Mouse (Mus musculus): ENCODE results near the gene Tmem108. TPM values are rescaled to one million over a fixed set of nuclear protein-coding genes. Genes with fewer than 3 reads are reported as not detected.

Gene Tmem108
- total and polyA plus RNA-seq, 3 experiments = 4.6 to 9.1 (median 4.7) TPM

DNA sequence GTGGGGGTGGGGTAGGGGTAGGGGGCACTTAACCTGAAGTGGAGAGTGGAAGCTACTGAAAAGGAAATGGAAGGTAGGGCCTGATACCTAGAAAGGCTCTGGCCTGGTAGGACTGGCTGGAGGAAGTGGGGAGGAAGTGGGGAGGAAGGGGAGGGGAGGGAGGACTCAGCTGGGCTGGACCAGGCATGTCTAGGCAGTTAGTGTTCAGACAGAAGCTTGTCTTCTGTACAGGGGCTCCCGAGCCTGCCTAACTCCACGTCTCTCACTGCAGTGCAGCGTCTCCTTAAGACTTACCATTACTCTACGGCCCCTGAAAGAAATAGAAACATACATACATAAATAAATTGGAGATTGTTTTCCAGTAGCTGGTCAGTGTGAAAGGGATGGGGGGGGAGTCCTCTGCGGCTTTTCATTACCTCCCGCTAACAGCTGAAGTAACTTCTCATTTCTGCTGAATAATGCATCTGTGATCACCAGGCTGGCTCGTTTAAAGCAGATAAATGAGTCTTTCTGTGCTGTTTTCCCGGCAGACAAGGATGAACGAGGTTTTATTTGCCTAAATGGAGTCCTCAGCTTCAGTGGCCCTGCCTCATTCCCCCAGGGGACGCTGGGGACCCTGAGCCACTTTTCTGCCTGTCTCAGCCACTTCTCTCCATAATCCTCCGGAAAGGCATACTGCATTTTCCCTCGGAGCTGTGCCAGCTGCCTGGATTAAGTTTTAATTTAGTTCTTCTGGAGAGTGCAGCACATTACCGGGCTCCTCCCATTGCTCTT is 287.5 kb downstream of the Tmem108 start:
- TF ChIP-seq POLR2A (IDR thresholded peaks at IDR 0.05; ENCODE audit: insufficient read depth, low read depth, low read length) (no peak), CTCF (IDR thresholded peaks at IDR 0.05) (no peak), EP300 (IDR thresholded peaks at IDR 0.05; ENCODE audit: insufficient read depth, low read depth, low read length) (no peak)
- intact Hi-C loops (cut with DNase I) = no loop called here
- Histone ChIP-seq H3K36me3 (ENCODE audit: control insufficient read depth, insufficient read depth, low read length) (no peaks in the 10 kb centered on the region), H3K4me1 (ENCODE audit: control insufficient read depth, insufficient read depth, low read length) (0 out of 2 replicates have a peak, but pooled peaks cover 1% of the 10 kb centered on the region), H3K9ac (ENCODE audit: low read depth, low read length) (no peak overlapping the region), H3K79me2 (replicated peaks; ENCODE audit: control insufficient read depth, insufficient read depth, low read length) (no peaks in the 10 kb centered on the region), H3K27me3 (ENCODE audit: control insufficient read depth, insufficient read depth, low read length) (no peaks in the 10 kb centered on the region), H3K27ac (no peak overlapping the region), H3K4me3 (no peak overlapping the region)
- no peak for DNase-seq
- 43% methylated on average over 13 of the region's 13 CpGs for WGBS

DNA sequence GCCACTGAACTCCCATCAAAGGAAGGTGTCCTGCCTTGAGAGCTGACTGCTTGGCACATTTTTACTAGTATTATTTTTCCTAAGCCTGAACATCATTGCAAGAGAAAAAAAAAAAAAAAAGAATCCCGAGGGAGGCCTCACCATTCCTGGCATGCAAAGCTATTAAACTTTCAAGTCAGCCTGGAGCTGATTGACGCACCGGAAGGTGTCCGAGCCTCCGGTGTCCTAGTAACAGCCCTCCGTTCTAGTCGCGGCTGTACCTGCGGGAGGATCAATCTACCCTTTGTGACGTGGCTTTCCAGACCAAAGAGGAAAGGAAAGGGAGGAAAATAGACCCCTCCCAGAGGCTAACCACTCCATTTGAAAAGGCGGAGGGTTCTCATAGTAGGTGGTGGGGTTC is 289.9 kb downstream of the Tmem108 start:
- no peak overlapping the region for H3K4me3 ChIP-seq
- H3K27ac ChIP-seq = no peak overlapping the region
- no peak overlapping the region for H3K9ac ChIP-seq (ENCODE audit: low read depth, low read length)
- intact Hi-C loops (cut with DNase I) = no loop called here
- no peak for TF ChIP-seq CTCF (IDR thresholded peaks at IDR 0.05)
- TF ChIP-seq EP300 (IDR thresholded peaks at IDR 0.05; ENCODE audit: insufficient read depth, low read depth, low read length) = no peak
- TF ChIP-seq POLR2A (IDR thresholded peaks at IDR 0.05; ENCODE audit: insufficient read depth, low read depth, low read length) = no peak
- WGBS = 53% methylated on average over 11 of the region's 11 CpGs
- DNase-seq = no peak
- no peaks in the 10 kb centered on the region for H3K79me2 ChIP-seq (replicated peaks; ENCODE audit: control insufficient read depth, insufficient read depth, low read length)
- H3K4me1 ChIP-seq (ENCODE audit: control insufficient read depth, insufficient read depth, low read length) = 0 out of 2 replicates have a peak, but pooled peaks cover 1% of the 10 kb centered on the region
- no peaks in the 10 kb centered on the region for H3K36me3 ChIP-seq (ENCODE audit: control insufficient read depth, insufficient read depth, low read length)
- H3K27me3 ChIP-seq (ENCODE audit: control insufficient read depth, insufficient read depth, low read length) = no peaks in the 10 kb centered on the region

DNA sequence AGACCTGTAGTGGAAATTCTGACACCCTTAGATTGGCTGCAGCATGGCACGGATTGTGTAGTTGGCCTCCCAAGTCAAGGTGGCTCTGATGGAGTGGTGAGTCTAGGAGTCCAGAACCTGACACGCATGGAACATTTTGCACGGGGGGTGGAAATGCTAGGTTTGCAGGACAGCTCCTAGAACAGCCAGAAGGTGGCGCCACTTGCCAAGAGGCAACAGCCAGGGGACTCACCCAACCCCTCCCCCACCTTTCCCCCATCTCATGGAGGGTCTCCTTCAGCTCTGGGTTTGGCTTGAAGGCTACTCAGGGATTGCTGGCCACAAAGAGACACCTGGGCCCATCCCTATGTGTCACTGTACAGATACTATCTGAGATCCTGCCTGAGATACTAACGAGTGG is 292.1 kb downstream of the Tmem108 start:
- Histone ChIP-seq H3K79me2 (replicated peaks; ENCODE audit: control insufficient read depth, insufficient read depth, low read length) (no peaks in the 10 kb centered on the region), H3K4me1 (ENCODE audit: control insufficient read depth, insufficient read depth, low read length) (0 out of 2 replicates have a peak, but pooled peaks cover 1% of the 10 kb centered on the region), H3K9ac (ENCODE audit: low read depth, low read length) (no peak overlapping the region), H3K27me3 (ENCODE audit: control insufficient read depth, insufficient read depth, low read length) (no peaks in the 10 kb centered on the region), H3K27ac (no peak overlapping the region), H3K4me3 (no peak overlapping the region), H3K36me3 (ENCODE audit: control insufficient read depth, insufficient read depth, low read length) (no peaks in the 10 kb centered on the region)
- TF ChIP-seq POLR2A (IDR thresholded peaks at IDR 0.05; ENCODE audit: insufficient read depth, low read depth, low read length) (no peak), CTCF (IDR thresholded peaks at IDR 0.05) (peak; percentile 49), EP300 (IDR thresholded peaks at IDR 0.05; ENCODE audit: insufficient read depth, low read depth, low read length) (no peak)
- DNase-seq = no peak
- 68% methylated on average over 5 of the region's 5 CpGs for WGBS
- intact Hi-C loops (cut with DNase I) = no loop called here

DNA sequence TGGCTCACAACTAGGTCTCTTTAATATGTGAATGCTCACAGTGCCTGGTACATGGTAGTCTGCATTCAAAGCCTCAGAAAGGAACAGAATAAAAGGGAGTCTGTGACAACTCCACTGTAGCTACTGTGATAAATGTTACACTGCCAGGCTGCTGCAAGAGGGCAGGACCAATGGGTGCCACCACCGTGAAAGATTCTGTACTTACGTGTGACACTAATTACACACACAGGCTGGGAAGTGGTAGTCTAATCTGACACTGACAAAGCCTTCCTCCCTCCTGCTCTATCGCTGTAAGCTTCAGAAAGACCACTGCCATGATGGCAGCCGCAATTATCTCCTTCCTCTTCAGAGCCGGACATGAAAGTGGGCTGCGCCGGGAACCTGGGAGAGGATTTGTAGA is 292.7 kb downstream of the Tmem108 start:
- intact Hi-C loops (cut with DNase I) = no loop called here
- Histone ChIP-seq H3K79me2 (replicated peaks; ENCODE audit: control insufficient read depth, insufficient read depth, low read length) (no peaks in the 10 kb centered on the region), H3K4me3 (no peak overlapping the region), H3K27me3 (ENCODE audit: control insufficient read depth, insufficient read depth, low read length) (no peaks in the 10 kb centered on the region), H3K27ac (no peak overlapping the region), H3K4me1 (ENCODE audit: control insufficient read depth, insufficient read depth, low read length) (no peaks in the 10 kb centered on the region), H3K36me3 (ENCODE audit: control insufficient read depth, insufficient read depth, low read length) (no peaks in the 10 kb centered on the region), H3K9ac (ENCODE audit: low read depth, low read length) (no peak overlapping the region)
- 79% methylated on average over 7 of the region's 7 CpGs for WGBS
- no peak for TF ChIP-seq CTCF (IDR thresholded peaks at IDR 0.05)
- TF ChIP-seq EP300 (IDR thresholded peaks at IDR 0.05; ENCODE audit: insufficient read depth, low read depth, low read length) = no peak
- TF ChIP-seq POLR2A (IDR thresholded peaks at IDR 0.05; ENCODE audit: insufficient read depth, low read depth, low read length) = no peak
- no peak for DNase-seq

DNA sequence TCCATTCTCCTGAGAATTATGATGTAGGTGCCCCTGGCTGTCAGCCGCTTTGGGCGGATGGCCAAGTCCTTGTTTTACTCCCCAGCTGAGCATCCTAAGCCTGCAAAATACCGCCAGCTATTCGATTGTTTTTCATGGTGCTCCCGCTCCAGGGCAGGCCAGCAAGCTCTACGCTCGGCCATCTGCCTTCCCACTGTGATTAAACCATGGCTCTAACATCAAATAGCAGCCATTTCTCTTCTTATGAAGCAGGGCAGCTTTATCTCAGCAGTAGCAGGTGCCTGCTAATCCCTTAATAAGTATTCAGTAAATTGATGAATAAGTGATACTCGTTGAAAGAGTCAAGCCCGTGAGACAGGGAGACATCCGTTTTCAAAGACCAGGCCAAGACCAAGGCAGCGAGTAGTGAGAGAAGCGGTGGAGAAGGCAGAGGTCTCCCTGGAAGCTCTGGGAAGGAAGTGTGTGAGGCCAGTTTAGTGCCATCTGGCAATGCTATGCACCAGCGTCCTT is 295.9 kb downstream of the Tmem108 start:
- H3K79me2 ChIP-seq (replicated peaks; ENCODE audit: control insufficient read depth, insufficient read depth, low read length) = no peaks in the 10 kb centered on the region
- no peaks in the 10 kb centered on the region for H3K4me1 ChIP-seq (ENCODE audit: control insufficient read depth, insufficient read depth, low read length)
- no peak overlapping the region for H3K27ac ChIP-seq
- no peaks in the 10 kb centered on the region for H3K27me3 ChIP-seq (ENCODE audit: control insufficient read depth, insufficient read depth, low read length)
- TF ChIP-seq EP300 (IDR thresholded peaks at IDR 0.05; ENCODE audit: insufficient read depth, low read depth, low read length) (no peak), POLR2A (IDR thresholded peaks at IDR 0.05; ENCODE audit: insufficient read depth, low read depth, low read length) (no peak), CTCF (IDR thresholded peaks at IDR 0.05) (no peak)
- H3K4me3 ChIP-seq = no peak overlapping the region
- 66% methylated on average over 13 of the region's 13 CpGs for WGBS
- H3K36me3 ChIP-seq (ENCODE audit: control insufficient read depth, insufficient read depth, low read length) = no peaks in the 10 kb centered on the region
- intact Hi-C loops (cut with DNase I) = no loop called here
- H3K9ac ChIP-seq (ENCODE audit: low read depth, low read length) = no peak overlapping the region
- no peak for DNase-seq

DNA sequence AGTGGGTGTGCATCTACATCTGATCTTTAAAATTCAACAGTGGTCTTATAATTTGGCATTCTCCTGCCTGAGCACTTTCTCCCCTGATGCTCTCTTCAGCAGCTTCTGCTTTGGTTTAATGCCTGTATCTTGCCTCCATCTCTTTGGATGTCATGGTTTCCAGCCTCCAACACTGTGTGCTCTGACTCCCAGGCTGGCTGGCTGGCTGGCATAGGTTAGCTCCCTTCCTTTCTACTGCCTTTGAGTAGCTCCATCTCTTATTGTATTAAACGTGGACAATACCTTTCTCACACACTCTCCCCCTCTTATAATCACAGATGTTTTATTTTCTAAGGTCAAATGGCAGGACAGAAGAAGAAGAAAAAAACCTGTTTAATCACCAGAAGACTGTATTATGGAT is 296.3 kb downstream of the Tmem108 start:
- Histone ChIP-seq H3K4me3 (no peak overlapping the region), H3K27ac (no peak overlapping the region), H3K79me2 (replicated peaks; ENCODE audit: control insufficient read depth, insufficient read depth, low read length) (no peaks in the 10 kb centered on the region), H3K36me3 (ENCODE audit: control insufficient read depth, insufficient read depth, low read length) (no peaks in the 10 kb centered on the region), H3K9ac (ENCODE audit: low read depth, low read length) (no peak overlapping the region), H3K27me3 (ENCODE audit: control insufficient read depth, insufficient read depth, low read length) (no peaks in the 10 kb centered on the region), H3K4me1 (ENCODE audit: control insufficient read depth, insufficient read depth, low read length) (no peaks in the 10 kb centered on the region)
- intact Hi-C loops (cut with DNase I) = no loop called here
- WGBS = 32% methylated on average over 1 of the region's 1 CpGs
- no peak for DNase-seq
- TF ChIP-seq POLR2A (IDR thresholded peaks at IDR 0.05; ENCODE audit: insufficient read depth, low read depth, low read length) = no peak
- TF ChIP-seq EP300 (IDR thresholded peaks at IDR 0.05; ENCODE audit: insufficient read depth, low read depth, low read length) = no peak
